Mouse (Mus musculus): ENCODE results near the gene Arhgef3. TPM values are rescaled to one million over a fixed set of nuclear protein-coding genes. Genes with fewer than 3 reads are reported as not detected.

The Arhgef3 gene
- polyA plus RNA-seq, 1 experiment from 2014 or later = 12.8 TPM

DNA sequence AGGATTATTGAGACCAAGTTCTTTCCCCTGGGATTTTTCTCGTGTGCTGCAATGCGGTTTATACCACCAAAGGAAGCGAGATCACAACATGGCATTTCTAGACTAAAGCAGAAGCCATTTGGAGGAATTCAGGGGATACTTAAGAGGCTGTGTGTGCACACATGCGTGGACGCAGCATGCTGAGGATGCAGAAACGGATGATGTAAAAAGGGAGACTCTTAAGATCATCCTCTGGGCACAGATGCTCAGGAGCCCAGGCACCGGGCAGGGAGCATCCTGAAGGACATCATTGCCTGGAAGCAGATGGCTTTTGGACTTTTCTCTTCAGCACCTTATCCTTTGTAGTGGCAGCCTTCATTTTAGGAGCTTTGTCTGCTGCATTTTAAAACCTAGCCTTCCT, 246.2 kb downstream of the Arhgef3 start:
- WGBS = 76% methylated on average over 7 of the region's 7 CpGs
- no peak for ATAC-seq (ENCODE audit: low read depth)
- H3K27me3 ChIP-seq (ENCODE audit: control insufficient read depth, insufficient read depth, low read depth, low read length) = no peaks in the 10 kb centered on the region

DNA sequence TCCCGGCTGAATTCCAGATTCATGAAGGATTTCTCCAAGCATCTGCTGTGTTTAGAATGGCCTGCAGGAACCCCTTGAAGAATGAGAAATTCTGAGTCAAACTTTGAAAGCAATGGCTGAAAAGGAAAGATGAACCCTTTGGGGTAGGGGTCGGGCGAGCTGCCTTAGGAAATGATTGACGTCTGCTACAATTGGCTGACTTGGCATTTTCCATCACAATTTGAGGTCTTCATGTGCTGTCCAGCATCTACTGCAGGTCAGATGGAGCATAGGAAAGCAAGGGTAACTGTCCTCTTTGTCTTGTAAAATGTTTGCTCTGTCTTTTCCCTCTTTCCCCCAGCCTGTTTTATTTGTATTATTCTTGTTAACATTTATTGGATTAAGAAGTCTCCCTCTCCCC, 246.8 kb downstream of the Arhgef3 start:
- no peak overlapping the region for H3K4me2 ChIP-seq (ENCODE audit: low read depth, low read length)
- no peak for ATAC-seq (ENCODE audit: low read depth)
- no peaks in the 10 kb centered on the region for H3K27me3 ChIP-seq (ENCODE audit: control insufficient read depth, insufficient read depth, low read depth, low read length)
- 61% methylated on average over 4 of the region's 4 CpGs for WGBS
- H3K9me3 ChIP-seq (ENCODE audit: control insufficient read depth, low read length) = no peaks in the 10 kb centered on the region
- no peak overlapping the region for H3K27ac ChIP-seq (ENCODE audit: low read length)
- no peak overlapping the region for H3K9ac ChIP-seq (ENCODE audit: low read length)
- H3K4me3 ChIP-seq (ENCODE audit: low read length) = no peak overlapping the region
- no peaks in the 10 kb centered on the region for H3K4me1 ChIP-seq (replicated peaks; ENCODE audit: control insufficient read depth, insufficient read depth, low read length)
- H3K36me3 ChIP-seq (ENCODE audit: control insufficient read depth, insufficient read depth, low read length) = no peaks in the 10 kb centered on the region

More for the DNA sequence above, 246.2 kb downstream of the Arhgef3 start:
- H3K36me3 ChIP-seq (ENCODE audit: control insufficient read depth, insufficient read depth, low read length) = no peaks in the 10 kb centered on the region
- no peaks in the 10 kb centered on the region for H3K9me3 ChIP-seq (ENCODE audit: control insufficient read depth, low read length)
- no peak overlapping the region for H3K27ac ChIP-seq (ENCODE audit: low read length)
- H3K4me1 ChIP-seq (replicated peaks; ENCODE audit: control insufficient read depth, insufficient read depth, low read length) = no peaks in the 10 kb centered on the region
- no peak overlapping the region for H3K9ac ChIP-seq (ENCODE audit: low read length)
- no peak overlapping the region for H3K4me3 ChIP-seq (ENCODE audit: low read length)
- no peak overlapping the region for H3K4me2 ChIP-seq (ENCODE audit: low read depth, low read length)

DNA sequence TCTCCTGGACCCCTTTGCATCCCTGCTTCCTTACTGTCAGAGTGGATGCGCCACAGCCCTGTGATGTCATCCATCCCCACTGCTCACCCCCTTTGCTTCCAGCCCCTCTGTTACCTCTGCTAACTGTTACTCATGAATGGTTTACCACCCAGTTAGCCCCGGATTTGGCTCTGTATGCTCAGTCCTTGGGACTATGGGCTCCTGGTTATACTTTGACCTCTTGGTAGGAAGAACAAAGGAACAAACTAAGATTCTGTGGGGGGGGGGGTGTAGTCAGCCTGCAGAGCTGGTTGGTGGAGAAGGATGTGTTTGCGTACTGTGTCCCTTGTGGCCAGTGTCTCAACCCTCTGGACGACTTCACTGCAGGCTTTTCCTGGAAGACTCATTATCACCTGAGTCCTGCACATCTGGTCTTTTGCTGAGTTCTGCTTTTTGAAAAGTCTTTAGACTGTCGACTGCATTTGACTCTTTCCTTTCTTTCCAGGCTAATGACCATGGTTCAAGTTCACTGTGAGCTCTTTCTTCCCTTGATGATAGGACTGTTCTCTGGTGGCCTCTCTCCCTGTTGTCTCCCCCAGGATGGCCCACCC, 250.1 kb downstream of the Arhgef3 start:
- no peak overlapping the region for H3K9ac ChIP-seq (ENCODE audit: low read length)
- no peak overlapping the region for H3K27ac ChIP-seq (ENCODE audit: low read length)
- no peaks in the 10 kb centered on the region for H3K36me3 ChIP-seq (ENCODE audit: control insufficient read depth, insufficient read depth, low read length)
- no peaks in the 10 kb centered on the region for H3K27me3 ChIP-seq (ENCODE audit: control insufficient read depth, insufficient read depth, low read depth, low read length)
- H3K4me3 ChIP-seq (ENCODE audit: low read length) = no peak overlapping the region
- WGBS = 66% methylated on average over 5 of the region's 5 CpGs
- no peaks in the 10 kb centered on the region for H3K4me1 ChIP-seq (replicated peaks; ENCODE audit: control insufficient read depth, insufficient read depth, low read length)
- H3K9me3 ChIP-seq (ENCODE audit: control insufficient read depth, low read length) = no peaks in the 10 kb centered on the region
- no peak for ATAC-seq (ENCODE audit: low read depth)
- H3K4me2 ChIP-seq (ENCODE audit: low read depth, low read length) = no peak overlapping the region

DNA sequence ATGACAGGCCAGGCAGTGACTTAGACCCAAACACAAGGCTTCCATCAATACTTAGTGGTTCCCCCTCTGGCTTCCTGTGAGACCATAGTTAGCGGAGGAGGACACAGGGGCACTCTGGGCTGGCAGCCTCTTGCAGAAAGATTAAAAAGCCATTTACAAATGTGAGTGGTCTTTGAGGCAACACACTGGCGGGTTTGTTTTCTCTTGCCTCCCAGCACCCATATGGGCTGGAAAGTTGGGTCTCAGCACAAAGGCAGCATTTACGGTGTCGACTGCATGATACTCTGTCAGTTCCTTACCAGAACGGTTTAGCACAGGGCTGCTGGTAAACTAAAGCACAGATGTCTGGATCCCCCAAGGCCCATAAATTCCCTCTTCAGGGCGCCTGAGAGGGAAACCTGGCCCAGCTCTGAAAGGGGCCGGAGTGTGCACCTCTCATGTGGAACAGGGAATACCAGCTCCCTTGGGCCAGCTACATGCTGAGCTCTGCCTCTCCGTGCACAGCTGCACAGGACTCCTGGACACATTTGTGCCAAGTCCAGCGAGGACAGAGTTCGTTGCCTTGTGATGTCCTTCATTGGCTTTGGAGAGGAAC, 252.5 kb downstream of the Arhgef3 start:
- Histone ChIP-seq H3K9ac (ENCODE audit: low read length) (no peak overlapping the region), H3K4me3 (ENCODE audit: low read length) (no peak overlapping the region), H3K4me2 (ENCODE audit: low read depth, low read length) (no peak overlapping the region), H3K4me1 (replicated peaks; ENCODE audit: control insufficient read depth, insufficient read depth, low read length) (no peaks in the 10 kb centered on the region), H3K27me3 (ENCODE audit: control insufficient read depth, insufficient read depth, low read depth, low read length) (no peaks in the 10 kb centered on the region), H3K36me3 (ENCODE audit: control insufficient read depth, insufficient read depth, low read length) (no peaks in the 10 kb centered on the region), H3K27ac (ENCODE audit: low read length) (no peak overlapping the region), H3K9me3 (ENCODE audit: control insufficient read depth, low read length) (no peaks in the 10 kb centered on the region)
- no peak for ATAC-seq (ENCODE audit: low read depth)
- 67% methylated on average over 10 of the region's 10 CpGs for WGBS

DNA sequence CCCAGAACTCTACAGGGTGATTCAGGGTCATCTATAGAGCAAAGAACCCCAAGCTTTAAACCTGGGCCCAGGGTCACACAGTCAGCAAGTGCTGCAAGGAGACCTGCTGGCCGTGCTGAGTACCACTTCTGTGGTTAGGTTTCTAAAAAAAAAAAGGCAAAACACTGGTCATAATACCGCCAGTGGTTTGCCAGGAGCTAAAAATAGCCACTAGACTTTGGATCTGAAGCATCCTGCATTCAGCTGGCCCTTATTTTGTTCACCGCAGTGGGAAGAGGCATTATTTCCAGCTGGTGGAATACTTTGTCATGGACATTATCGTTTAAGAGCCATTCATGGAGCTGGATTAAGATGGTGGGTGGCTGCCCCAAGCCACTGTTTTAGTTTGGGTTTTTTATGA, 253.9 kb downstream of the Arhgef3 start:
- no peak overlapping the region for H3K4me2 ChIP-seq (ENCODE audit: low read depth, low read length)
- ATAC-seq (ENCODE audit: low read depth) = no peak
- no peaks in the 10 kb centered on the region for H3K36me3 ChIP-seq (ENCODE audit: control insufficient read depth, insufficient read depth, low read length)
- no peak overlapping the region for H3K9ac ChIP-seq (ENCODE audit: low read length)
- H3K4me1 ChIP-seq (replicated peaks; ENCODE audit: control insufficient read depth, insufficient read depth, low read length) = no peaks in the 10 kb centered on the region
- 59% methylated on average over 4 of the region's 4 CpGs for WGBS
- no peaks in the 10 kb centered on the region for H3K27me3 ChIP-seq (ENCODE audit: control insufficient read depth, insufficient read depth, low read depth, low read length)
- H3K27ac ChIP-seq (ENCODE audit: low read length) = no peak overlapping the region
- H3K9me3 ChIP-seq (ENCODE audit: control insufficient read depth, low read length) = no peaks in the 10 kb centered on the region
- H3K4me3 ChIP-seq (ENCODE audit: low read length) = no peak overlapping the region

DNA sequence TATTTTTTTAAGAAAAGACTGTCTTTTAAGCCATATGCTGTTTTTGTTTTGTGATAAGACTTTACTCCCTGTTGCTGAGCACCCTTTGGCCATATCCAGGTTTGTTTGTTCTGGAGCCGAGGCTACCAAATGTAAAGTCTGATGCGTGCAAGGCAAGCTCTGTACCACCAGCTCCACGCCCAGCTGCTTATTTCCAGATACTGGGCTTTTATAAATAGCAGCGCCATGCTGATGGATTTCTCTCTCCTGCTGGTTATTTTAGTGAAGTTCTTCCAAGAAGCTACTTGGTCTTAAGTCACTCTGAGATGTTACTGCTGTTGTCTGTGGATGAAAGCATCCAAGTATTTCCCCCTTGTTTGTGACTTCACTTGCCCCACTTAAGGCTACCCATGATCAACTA, 254.8 kb downstream of the Arhgef3 start:
- no peaks in the 10 kb centered on the region for H3K9me3 ChIP-seq (ENCODE audit: control insufficient read depth, low read length)
- WGBS = 71% methylated on average over 4 of the region's 4 CpGs
- H3K9ac ChIP-seq (ENCODE audit: low read length) = no peak overlapping the region
- H3K36me3 ChIP-seq (ENCODE audit: control insufficient read depth, insufficient read depth, low read length) = no peaks in the 10 kb centered on the region
- H3K27me3 ChIP-seq (ENCODE audit: control insufficient read depth, insufficient read depth, low read depth, low read length) = no peaks in the 10 kb centered on the region
- H3K4me1 ChIP-seq (replicated peaks; ENCODE audit: control insufficient read depth, insufficient read depth, low read length) = no peaks in the 10 kb centered on the region
- no peak overlapping the region for H3K4me3 ChIP-seq (ENCODE audit: low read length)
- H3K4me2 ChIP-seq (ENCODE audit: low read depth, low read length) = no peak overlapping the region
- H3K27ac ChIP-seq (ENCODE audit: low read length) = no peak overlapping the region
- no peak for ATAC-seq (ENCODE audit: low read depth)

- Histone ChIP-seq H3K27ac (ENCODE audit: low read length) (no peak overlapping the region), H3K9ac (ENCODE audit: low read length) (no peak overlapping the region), H3K36me3 (ENCODE audit: control insufficient read depth, insufficient read depth, low read length) (no peaks in the 10 kb centered on the region), H3K9me3 (ENCODE audit: control insufficient read depth, low read length) (no peaks in the 10 kb centered on the region), H3K4me2 (ENCODE audit: low read depth, low read length) (no peak overlapping the region), H3K4me3 (ENCODE audit: low read length) (no peak overlapping the region), H3K27me3 (ENCODE audit: control insufficient read depth, insufficient read depth, low read depth, low read length) (no peaks in the 10 kb centered on the region), H3K4me1 (replicated peaks; ENCODE audit: control insufficient read depth, insufficient read depth, low read length) (no peaks in the 10 kb centered on the region)
- 64% methylated on average over 8 of the region's 8 CpGs for WGBS
- no peak for ATAC-seq (ENCODE audit: low read depth)
Observed at GRCm38 (mm10) chr14:27371669-27372076, 257.0 kb downstream of the Arhgef3 start.

DNA sequence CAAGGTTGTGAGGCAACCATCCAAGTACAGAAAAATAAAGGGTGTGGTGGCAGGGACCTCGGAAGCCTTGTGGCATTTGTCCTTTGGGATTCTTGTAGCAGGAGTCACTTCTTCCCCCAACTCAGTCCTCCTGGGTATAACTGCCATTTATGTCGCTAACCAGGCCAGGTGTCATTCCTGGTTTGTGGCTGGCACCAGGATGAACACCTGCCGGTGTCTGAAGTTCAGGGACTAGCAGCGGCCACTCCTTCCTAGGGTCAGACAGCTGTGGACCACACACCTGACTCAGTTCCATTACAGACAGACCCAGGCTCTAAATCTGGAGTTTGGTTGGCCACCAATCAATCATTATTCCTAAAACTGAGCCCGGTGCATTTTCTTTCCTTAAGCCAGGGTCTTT, 258.8 kb downstream of the Arhgef3 start:
- no peak overlapping the region for H3K9ac ChIP-seq (ENCODE audit: low read length)
- H3K4me2 ChIP-seq (ENCODE audit: low read depth, low read length) = no peak overlapping the region
- no peak overlapping the region for H3K4me3 ChIP-seq (ENCODE audit: low read length)
- H3K4me1 ChIP-seq (replicated peaks; ENCODE audit: control insufficient read depth, insufficient read depth, low read length) = no peaks in the 10 kb centered on the region
- 74% methylated on average over 5 of the region's 5 CpGs for WGBS
- H3K9me3 ChIP-seq (ENCODE audit: control insufficient read depth, low read length) = no peaks in the 10 kb centered on the region
- ATAC-seq (ENCODE audit: low read depth) = no peak
- no peaks in the 10 kb centered on the region for H3K27me3 ChIP-seq (ENCODE audit: control insufficient read depth, insufficient read depth, low read depth, low read length)
- H3K36me3 ChIP-seq (ENCODE audit: control insufficient read depth, insufficient read depth, low read length) = no peaks in the 10 kb centered on the region
- no peak overlapping the region for H3K27ac ChIP-seq (ENCODE audit: low read length)

DNA sequence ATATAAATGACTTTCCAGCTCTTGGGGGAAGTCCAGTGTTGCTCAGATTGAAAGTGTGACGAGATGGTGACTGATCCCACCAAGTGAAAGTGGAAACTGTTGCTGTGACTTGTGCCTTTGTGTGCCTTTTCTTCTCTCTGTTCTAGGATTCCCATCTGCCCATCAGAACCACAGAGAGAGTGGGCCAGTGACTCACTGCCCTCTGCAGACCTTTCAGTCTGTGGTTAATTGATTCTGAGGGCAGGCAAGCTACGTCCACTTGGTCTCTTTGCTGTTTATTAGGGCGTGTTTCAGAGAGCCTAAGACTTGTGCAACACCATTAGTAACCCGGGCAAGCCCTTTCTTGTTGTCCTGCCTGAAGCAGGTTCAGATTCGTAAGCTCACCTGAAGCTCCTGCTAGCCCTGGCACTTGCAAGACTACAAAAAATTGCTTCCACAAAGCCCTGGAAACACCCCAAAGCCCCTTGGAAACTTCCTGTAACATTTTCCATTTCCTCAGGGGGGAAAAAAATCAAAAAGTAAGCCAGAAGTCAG, 261.5 kb downstream of the Arhgef3 start:
- Histone ChIP-seq H3K4me1 (replicated peaks; ENCODE audit: control insufficient read depth, insufficient read depth, low read length) (no peaks in the 10 kb centered on the region), H3K9ac (ENCODE audit: low read length) (no peak overlapping the region), H3K9me3 (ENCODE audit: control insufficient read depth, low read length) (no peaks in the 10 kb centered on the region), H3K27me3 (ENCODE audit: control insufficient read depth, insufficient read depth, low read depth, low read length) (no peaks in the 10 kb centered on the region), H3K4me2 (ENCODE audit: low read depth, low read length) (no peak overlapping the region), H3K4me3 (ENCODE audit: low read length) (no peak overlapping the region), H3K36me3 (ENCODE audit: control insufficient read depth, insufficient read depth, low read length) (no peaks in the 10 kb centered on the region), H3K27ac (ENCODE audit: low read length) (no peak overlapping the region)
- 63% methylated on average over 5 of the region's 5 CpGs for WGBS
- no peak for ATAC-seq (ENCODE audit: low read depth)
